Mouse (Mus musculus) mouse embryonic stem cell (cell line): ENCODE data around the gene Gm10663.

Source experiments
- in situ Hi-C, 2 experiments: fragments of 300-500 bp; cut with MboI; formaldehyde crosslinking; loops; 1 replicate in 1 of 2; 3 replicates in 1 of 2; pipeline ENCODE4 v1.14.3; 2019 to 2020; ENCODE audit warnings: low sequenced_read_pairs in 2 of 2, low pct_unique_long_range_greater_than_20kb in 1 of 2, mixed read lengths in 1 of 2; ENCODE audit not compliant: unreplicated experiment in 1 of 2

Gm10663 gene

DNA sequence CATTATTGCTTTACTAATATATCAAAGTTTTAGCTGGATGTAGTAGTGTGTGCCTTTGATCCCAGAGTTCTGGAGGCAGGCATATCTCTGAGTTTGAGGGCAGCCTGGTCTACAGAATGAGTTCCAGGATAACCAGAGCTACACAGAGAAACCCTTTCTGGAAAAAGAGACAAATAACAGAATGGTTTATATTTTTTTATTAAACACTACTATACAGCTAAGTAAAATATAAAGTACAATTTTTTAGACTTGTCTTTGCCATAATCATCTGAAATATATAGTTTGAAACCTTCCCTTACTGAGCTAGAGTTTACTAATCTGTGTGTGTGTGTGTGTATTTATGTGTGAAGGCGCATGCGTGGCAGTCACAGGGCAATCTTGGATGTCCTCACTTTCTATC lies at the start of gene Gm10663:
Gm10663 (plus strand) TSS at position 301 of the 400 bp plus-strand sequence.
- in situ Hi-C loops, result no loop called here

DNA sequence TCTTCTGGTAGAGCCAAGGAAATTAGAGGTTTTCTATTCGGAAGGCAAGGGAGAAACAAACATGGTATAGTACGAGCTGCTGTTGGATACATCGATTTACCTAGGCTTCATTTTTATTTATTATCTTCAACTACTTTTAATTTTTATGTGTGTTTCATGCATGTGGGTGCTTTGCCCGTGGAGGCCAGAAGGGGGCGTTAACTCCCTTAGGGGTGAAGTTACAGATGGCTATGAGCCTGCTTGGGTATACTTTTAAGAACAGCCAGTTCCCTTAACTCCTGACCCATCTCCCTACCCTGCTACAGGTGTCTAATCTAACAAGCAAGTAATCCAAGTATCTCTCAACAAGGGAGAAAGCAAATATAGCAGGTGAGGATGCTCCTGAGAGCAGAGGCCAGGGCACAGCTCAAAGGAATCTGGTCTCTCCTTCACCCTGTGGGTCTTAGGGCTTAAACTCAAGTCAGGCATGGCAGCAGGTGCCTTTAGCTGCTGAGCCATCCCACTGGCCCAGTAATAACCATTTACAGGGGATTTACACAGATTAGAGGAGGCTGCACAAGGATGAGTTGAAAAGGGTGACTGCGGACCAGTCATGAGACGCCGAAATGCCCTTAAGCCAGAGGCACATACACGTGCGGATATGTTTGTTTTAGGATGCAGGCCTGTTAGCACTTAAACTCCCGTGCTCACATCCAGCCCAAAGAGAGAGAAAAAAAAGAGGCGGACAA lies 45.7 kb upstream of the Gm10663 start:
- in situ Hi-C loops, result loop anchor here in 1 of 2 experiments (5.0 kb wide), 1 partner anchor 53 kb away; no protein-coding TSS in a partner anchor

DNA sequence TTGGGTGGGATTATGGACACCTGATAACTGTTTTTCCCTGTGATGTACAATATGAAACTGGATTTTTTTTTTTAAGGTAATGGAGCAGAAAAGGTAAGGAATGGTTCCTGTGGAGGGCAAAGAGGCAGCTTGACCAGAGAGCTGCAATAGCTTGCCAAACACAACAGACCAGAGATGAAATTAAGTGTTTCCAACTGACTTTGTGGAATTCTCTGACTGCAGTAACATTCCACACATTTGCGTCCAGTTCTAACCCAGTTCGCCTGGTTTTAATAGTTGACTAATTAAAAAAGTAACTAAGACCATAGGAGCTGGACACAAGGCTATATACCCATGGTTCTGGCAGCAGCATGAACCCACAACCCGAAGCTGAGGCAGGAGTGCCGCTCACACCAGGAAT lies 45.1 kb upstream of the Gm10663 start:
- in situ Hi-C loops, result loop anchor here (5.0 kb wide), 2 partner anchors 38 to 53 kb away; no protein-coding TSS in a partner anchor

DNA sequence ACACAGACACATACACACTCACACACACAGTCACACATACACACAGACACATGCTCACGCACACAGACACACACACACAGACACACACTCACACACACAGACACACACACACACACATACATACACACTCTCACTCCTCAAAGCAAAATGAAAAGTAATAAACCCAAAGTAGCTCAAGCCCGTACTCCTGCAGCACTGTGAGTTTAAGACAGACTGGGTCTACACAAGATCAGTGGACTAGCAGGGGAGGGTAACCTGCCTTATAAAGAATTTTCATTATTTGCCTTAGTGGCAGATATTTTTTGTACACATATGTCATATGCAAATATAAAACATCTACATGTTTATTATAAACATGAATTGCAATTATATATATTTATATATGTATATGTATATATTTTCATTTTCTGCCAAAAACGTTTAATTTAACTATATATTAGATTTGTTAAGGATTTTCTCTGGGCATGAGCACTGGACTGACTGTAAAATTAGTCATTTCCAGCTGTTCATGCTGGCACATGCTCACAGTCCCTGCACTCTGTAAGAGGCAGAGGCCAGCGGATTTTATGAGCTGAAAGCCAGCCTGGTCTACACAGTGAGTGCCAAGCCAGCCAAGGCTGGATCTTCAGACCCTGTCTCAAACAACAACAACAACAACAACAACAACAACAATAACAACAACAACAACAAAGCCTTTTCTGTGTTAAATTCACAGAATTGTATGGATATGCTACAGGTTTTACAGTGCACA lies 43.9 kb upstream of the Gm10663 start:
- in situ Hi-C loops, result loop anchor here in 1 of 2 experiments (5.0 kb wide), 1 partner anchor 36 kb away; no protein-coding TSS in a partner anchor

DNA sequence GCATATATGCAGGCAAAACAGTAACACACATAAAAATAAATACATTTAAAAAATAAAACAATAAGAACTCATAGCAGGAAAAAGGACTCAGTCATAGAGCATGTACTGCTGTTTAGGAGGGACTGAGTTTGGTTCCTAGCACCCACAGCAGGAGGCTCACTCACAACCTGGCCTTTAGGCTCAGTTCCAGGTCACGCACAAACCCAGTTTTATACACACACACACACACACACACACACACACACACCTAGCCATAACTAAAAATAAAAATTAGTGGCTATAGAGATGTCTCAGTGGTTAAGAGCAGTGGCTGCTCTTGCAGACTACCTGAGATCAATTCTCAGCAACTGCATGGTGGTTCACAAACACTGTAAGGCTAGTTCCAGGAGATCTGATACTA lies 42.7 kb upstream of the Gm10663 start:
- in situ Hi-C loops, result loop anchor here in 1 of 2 experiments (5.0 kb wide), 1 partner anchor 35 kb away; no protein-coding TSS in a partner anchor

DNA sequence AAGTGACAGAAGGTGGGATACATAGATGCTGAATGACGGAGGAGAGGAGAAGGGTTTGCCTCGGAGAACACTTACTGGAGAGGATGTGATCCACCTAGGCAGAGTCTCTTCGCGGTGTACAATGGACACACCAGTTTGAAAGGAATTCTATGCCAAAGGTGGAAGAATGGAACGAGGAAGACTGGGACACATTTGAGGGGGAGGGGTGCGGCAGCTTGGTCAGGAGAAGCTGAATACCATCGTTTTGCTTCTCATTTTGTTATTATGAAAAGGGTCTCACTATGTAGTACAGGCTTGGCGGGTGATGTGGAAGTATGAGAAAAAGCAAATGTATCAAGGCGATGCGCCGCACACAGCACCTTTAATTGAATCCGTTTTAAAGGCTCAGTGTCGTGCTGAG lies 41.8 kb upstream of the Gm10663 start:
- in situ Hi-C loops, result loop anchor here in 1 of 2 experiments (5.0 kb wide), 1 partner anchor 34 kb away; no protein-coding TSS in a partner anchor

DNA sequence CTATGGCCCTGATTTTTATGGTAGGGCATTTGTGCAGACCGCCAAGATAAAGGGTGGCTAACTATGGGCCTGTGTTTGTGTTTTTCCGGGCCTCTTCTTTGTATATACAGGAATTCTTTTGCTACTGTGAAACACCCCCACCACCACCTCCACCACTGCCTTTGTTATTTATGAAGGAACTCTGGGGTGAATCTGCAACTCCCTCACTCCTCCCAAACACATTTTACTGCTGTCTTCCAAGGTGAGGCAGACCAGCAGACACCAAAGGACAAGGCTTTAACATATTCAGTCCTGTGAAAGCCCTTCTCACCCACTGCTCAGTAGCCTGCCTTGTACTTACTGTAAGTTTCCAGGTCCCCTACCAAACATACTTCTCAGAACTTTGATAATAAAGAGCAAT lies 40.7 kb upstream of the Gm10663 start:
- in situ Hi-C loops, result loop anchor here in 1 of 2 experiments (5.0 kb wide), 1 partner anchor 33 kb away; no protein-coding TSS in a partner anchor

DNA sequence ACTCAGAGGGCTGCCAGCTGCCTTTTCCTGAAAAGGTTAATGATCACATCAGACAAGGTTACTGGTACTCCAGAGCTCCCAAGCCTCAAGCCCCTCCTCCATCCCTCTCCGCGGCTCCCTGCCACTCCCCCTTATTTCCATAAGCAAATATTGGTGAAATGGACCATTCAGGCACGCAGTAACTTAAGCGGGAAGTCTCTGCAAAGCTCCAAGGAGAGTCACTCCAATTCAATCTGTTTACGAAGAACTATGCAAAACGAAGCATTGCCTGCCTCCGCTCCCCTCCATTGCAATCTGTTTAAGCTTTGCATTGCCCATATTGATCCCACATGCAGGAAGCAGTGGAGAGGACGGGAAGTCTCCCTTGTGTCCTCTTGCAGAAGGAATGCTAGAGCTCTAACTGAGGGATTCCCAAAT lies 37.7 kb upstream of the Gm10663 start, which contains the start of gene Apela:
Apela (minus strand) TSS at position 220 of the 417 bp plus-strand sequence.
- in situ Hi-C loops, result no loop called here

DNA sequence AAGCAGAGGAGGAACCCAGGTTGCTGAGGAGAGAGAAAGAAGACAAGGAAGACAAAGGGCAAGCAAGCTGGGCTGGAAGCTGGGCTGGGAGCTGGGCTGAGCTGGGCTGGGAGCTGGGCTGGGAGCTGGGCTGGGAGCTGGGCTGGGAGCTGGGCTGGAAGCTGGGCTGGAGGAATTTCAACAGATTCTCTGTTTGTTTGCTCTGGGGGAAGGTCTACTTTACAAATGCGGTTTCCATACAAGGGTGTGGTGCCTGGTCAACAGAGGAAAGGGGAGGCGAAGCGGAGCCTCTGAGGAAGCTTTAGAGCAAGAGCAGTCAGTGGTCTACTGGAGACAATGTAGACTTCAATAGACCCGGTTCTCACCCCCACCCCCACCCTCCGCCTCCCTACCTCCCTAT lies 28.3 kb upstream of the Gm10663 start:
- in situ Hi-C loops, result no loop called here

DNA sequence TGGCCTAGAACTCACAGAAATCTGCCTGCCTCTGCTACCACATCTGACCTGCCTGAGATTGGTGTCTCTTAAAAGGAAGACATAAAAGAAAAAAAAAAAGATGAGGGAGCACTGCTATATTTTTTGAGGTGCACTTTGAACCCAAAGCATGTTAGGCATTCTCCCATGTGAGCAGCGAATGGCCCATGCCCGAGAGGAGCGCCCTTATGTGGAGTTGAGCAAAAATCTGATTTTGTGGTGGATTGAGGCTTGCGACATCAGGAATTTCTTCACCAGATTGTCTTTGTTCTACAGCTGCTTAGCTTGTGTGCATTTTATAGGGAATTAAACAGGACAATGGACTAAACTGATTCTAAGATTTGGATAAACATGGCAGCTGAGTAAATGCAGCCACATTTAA lies 27.6 kb upstream of the Gm10663 start:
- in situ Hi-C loops, result no loop called here

DNA sequence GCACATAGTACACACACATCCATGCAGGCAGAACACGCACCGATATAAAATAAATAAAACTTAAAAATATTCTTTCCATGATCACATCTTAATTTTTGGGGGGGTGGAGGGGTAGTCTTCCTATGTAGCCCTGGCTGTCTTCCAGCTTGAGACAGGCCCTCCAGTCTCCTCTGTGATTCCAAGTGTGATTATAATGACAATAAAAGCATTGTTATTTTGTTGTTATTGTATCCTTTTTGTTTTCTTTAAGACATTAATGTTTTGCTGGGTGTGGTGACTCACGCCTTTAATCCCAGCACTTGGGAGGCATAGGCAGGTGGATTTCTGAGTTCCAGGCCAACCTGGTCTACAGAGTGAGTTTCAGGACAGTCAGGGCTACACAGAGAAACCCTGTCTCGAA lies 27.0 kb upstream of the Gm10663 start:
- in situ Hi-C loops, result no loop called here

DNA sequence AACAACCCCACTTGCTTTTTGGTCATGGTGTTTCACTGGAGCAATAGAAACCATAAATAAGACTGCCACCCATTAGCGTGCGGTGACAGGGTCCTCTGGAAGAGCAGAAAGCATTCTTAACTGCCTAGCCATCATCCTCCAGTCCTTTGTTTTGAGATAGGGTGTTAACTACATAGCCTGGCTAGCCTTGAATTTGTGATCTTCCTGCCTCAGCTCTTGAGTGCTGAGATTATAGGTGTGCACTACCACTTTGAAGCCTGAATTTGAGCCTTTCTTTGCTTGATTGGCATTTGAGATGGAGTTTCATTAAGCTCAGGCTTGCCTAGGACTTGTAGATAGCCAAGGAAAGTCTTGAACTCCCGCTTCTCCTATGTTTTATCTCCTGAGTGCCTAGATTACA lies 21.3 kb upstream of the Gm10663 start:
- in situ Hi-C loops, result no loop called here

DNA sequence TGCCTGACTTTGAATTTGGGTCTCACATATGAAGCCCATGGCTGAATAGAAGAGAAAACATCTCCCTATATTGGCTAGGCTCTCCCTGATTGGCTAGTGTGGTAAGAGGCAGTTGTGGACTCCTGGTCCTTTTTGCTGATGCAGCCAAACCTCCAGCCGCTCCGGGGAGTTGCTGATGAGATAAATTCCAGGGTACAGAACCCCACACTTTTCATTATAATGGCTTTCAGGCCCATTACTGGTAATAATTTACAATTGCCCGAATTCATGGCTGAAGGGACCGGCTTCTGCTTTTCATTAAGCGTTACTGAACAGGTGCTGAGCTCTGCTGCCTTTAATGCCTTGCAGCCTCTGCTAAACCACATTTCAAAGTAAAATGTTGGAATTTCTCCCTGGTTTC lies 20.9 kb upstream of the Gm10663 start:
- in situ Hi-C loops, result no loop called here

DNA sequence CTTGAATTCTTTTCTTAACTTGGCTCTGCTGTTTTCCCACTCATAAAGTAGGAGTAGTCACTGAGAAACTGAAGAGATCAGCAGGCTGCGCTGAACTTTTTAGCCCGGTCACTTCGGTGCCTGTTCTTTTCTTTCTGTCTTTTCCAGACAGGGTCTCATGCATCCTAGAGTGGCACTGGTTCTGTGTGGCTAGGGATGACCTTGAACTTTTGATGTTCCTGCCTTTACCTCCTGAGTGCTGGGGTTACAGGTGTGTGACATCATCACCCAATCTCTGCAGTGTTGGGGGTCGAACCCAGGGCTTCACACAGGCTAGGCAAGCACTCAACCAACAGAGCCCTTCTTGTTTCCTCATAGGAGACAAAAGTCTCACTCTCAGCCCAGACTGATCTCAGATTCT lies 18.1 kb upstream of the Gm10663 start:
- in situ Hi-C loops, result no loop called here

DNA sequence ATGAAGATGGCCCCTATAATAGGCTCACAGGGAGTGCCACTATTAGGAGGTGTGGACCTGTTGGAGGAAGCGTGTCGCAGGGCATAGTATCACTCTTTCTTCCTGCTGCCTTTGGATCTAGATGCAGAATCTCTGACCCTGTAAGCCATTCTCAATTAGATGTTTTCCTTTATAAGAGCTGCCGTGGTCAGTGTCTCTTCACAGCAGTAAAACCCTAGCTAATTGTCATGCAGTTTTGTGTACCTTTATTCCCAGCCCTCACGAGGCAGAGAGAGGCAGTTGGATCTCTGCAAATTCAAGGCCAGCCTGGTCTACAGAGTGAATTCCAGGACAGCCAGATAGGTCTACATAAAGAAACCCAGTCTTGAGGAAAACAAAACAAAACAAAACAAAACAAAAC lies 12.6 kb upstream of the Gm10663 start:
- in situ Hi-C loops, result no loop called here

DNA sequence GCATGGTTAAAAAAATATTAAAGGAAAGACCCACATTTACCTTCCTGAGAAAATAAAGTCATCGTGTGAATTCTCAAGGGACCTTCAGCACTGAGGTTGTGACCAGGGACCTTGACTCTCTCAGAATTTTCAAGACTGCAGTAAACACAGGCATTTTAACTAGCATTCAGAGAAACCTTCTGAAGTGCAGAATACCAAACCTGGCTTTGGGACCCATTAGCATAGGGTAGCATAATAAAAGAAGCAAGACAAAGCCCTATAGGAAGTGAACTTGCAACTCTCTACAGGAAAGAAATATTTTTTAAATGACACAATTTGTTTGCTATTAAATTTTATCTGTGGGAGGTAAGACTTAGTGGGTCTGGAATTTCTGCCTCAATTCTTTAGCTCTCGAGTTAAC lies 10.8 kb upstream of the Gm10663 start:
- in situ Hi-C loops, result no loop called here

DNA sequence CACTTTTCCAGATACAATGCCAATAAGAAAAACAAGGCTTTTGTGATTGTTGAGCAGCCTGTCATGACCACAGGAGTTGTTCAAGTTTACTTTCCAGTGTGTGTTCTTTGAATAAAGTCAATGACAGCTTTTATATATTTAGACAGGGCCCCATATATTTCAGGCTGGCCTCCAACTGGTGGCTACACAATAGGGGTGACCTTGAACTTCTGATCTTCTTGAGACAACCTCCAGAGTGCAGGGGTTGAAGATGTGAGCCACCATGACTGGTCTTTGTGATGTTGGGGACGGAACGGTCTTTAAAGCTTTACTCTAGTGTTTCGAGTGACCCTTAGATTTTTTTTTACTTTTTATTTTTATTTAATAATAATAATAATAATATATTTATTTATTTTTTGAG lies 9.2 kb upstream of the Gm10663 start:
- in situ Hi-C loops, result loop anchor here in 1 of 2 experiments (5.0 kb wide), 1 partner anchor 33 kb away; no protein-coding TSS in a partner anchor

DNA sequence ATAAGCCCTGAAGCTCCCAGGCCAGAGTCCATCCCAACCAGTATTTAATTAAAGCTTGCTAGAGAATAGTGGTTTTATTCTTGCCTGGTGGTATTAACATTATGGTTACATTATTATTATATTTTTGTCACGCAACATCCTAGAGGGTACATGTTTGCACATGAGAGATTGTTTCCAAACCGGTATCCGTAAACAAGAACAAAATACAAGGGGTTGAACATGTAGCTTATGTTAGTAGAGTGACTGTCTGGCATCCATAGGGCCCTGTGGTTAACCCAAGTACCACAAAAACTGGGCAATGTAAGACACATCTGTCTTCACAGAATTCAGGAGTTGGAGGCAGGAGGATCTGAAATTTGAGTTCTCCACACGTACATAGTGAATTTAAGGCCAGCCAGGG lies 7.8 kb upstream of the Gm10663 start:
- in situ Hi-C loops, result loop anchor here in 1 of 2 experiments (5.0 kb wide), 1 partner anchor 35 kb away; no protein-coding TSS in a partner anchor
